Comparison of ENCODE assay signal across 16 mouse cellular contexts in the genomic region with DNA sequence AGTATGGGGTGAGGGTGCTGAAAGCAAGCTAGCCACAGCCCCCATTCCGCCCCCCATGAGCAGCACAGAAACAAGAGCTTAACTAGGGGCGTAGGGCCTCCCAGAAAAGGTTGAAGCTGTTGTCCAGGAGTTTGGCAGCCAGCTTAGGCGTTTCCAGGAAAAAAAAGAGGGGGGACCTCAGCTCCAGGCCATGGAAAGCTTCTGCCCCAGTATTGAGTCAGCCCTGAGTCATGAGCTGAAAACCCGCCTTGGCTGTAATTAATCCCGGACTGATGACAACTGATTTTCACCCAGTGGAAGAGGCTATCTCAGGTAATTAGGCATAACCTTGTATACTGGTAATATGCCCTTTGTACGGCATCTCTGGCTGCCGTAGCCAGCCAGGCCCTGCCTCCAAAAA.
DNase-seq lines count a peak whose midpoint lies in the region; ATAC-seq and TF ChIP-seq lines count a peak whose summit lies in the region.
"Had no signal": no experiment of that assay in that cellular context is flagged by ENCODE, and none has a peak within 500 bp of the region (broad histone marks: within the 10 kb centered on the region; RNA-seq: fewer than 3 reads in every experiment).

No protein-coding gene starts in this region.

- peaks cover 50% of the 10 kb centered on the region for H3K4me1 ChIP-seq in hindbrain, embryonic 10.5 days (replicated peaks)
- H3K4me1 ChIP-seq in hindbrain, embryonic 16.5 days (ENCODE audit: control insufficient read depth, insufficient read depth, low read depth, low read length): no peaks in the 10 kb centered on the region

- no peak overlapping the region for H3K4me2 ChIP-seq in hindbrain, embryonic 16.5 days (ENCODE audit: low read length)
- peak overlapping the region; percentile 82 for H3K4me2 ChIP-seq in myocyte (ENCODE audit: low read depth)
- H3K4me2 ChIP-seq: heart, embryonic 15.5 days; limb, embryonic 13.5 days; neural tube, embryonic 13.5 days had no signal

- H3K36me3 ChIP-seq in hindbrain, embryonic 10.5 days: no peaks in the 10 kb centered on the region
- H3K36me3 ChIP-seq in hindbrain, embryonic 16.5 days (ENCODE audit: control insufficient read depth, insufficient read depth, low read length): no peaks in the 10 kb centered on the region
- H3K36me3 ChIP-seq in myocyte (ENCODE audit: control insufficient read depth, insufficient read depth): no peaks in the 10 kb centered on the region
- H3K36me3 ChIP-seq: heart, embryonic 15.5 days; limb, embryonic 13.5 days; neural tube, embryonic 13.5 days had no signal

- H3K79me2 ChIP-seq in myocyte (ENCODE audit: control insufficient read depth, insufficient read depth): no peaks in the 10 kb centered on the region

- no peaks in the 10 kb centered on the region for H3K9me3 ChIP-seq in hindbrain, embryonic 10.5 days
- H3K9me3 ChIP-seq in hindbrain, embryonic 16.5 days (ENCODE audit: control insufficient read depth, low read length): no peaks in the 10 kb centered on the region
- H3K9me3 ChIP-seq: heart, embryonic 15.5 days; limb, embryonic 13.5 days; neural tube, embryonic 13.5 days had no signal

- peak overlapping the region; percentile 68; the same call in 1 of the 2 replicates for H3K27ac ChIP-seq in hindbrain, embryonic 10.5 days
- H3K27ac ChIP-seq in hindbrain, embryonic 16.5 days (ENCODE audit: low read depth, low read length): no peak overlapping the region
- H3K27ac ChIP-seq: heart, embryonic 15.5 days; limb, embryonic 13.5 days; neural tube, embryonic 13.5 days had no signal

- H3K27me3 ChIP-seq in hindbrain, embryonic 10.5 days (ENCODE audit: insufficient read depth, poor library complexity, severe bottlenecking): peaks cover under 1% of the 10 kb centered on the region; the same call in 1 of the 2 replicates
- no peaks in the 10 kb centered on the region for H3K27me3 ChIP-seq in hindbrain, embryonic 16.5 days (replicated peaks; ENCODE audit: control insufficient read depth, insufficient read depth, low read length)
- H3K27me3 ChIP-seq in myocyte (ENCODE audit: control insufficient read depth, insufficient read depth, insufficient read length): no peaks in the 10 kb centered on the region
- H3K27me3 ChIP-seq: neural tube, embryonic 13.5 days had no signal

- H3K9ac ChIP-seq in hindbrain, embryonic 16.5 days (ENCODE audit: low read depth, low read length): no peak overlapping the region
- H3K9ac ChIP-seq: heart, embryonic 15.5 days; limb, embryonic 13.5 days; neural tube, embryonic 13.5 days had no signal

- no peak for DNase-seq in hindbrain, embryonic 10.5 days (ENCODE audit: low spot score)
- peak; percentile 74 for DNase-seq in Muller cell, postnatal 12 days (ENCODE audit: inconsistent ontology term)
- DNase-seq in adrenal gland, adult 8-10 months: peak; percentile 72
- no peak for DNase-seq in embryo, embryonic 11 days
- no peak for DNase-seq in spleen, postnatal 10 days (ENCODE audit: low spot score in 2 of 2)
- DNase-seq: cerebellum, adult 9-11 months; kidney, postnatal 14 days; layer of hippocampus, postnatal 36 days; lung, adult 2 months had no signal

- no peak for ATAC-seq in hindbrain, embryonic 16.5 days
- ATAC-seq in frontal cortex, adult (ENCODE audit: low TSS enrichment): no peak
- ATAC-seq: forebrain, embryonic 16.5 days had no signal

- WGBS in hindbrain, embryonic 10.5 days: 78% methylated on average over 7 of the region's 7 CpGs
- 74% methylated on average over 7 of the region's 7 CpGs for WGBS in hindbrain, embryonic 16.5 days

- no peak overlapping the region for H3K4me3 ChIP-seq in hindbrain, embryonic 10.5 days
- no peak overlapping the region for H3K4me3 ChIP-seq in hindbrain, embryonic 16.5 days (ENCODE audit: low read length)
- H3K4me3 ChIP-seq in myocyte: no peak overlapping the region
- H3K4me3 ChIP-seq: heart, embryonic 15.5 days; limb, embryonic 13.5 days; neural tube, embryonic 13.5 days had no signal

- no peak overlapping the region for H3ac ChIP-seq in myocyte (ENCODE audit: control insufficient read depth, insufficient read length)

- TF ChIP-seq POLR2A in myocyte (IDR thresholded peaks at IDR 0.05; ENCODE audit: insufficient read length, low read depth): no peak

TF ChIP-seq in myocyte, 11 proteins besides CTCF, POLR2A, EP300 and RAD21:
- no peak for TF ChIP-seq TCF12 (IDR thresholded peaks at IDR 0.05; ENCODE audit: insufficient read depth, poor library complexity, severe bottlenecking)
TF ChIP-seq in myocyte: peak in this region for 0.

Comparison
In these comparisons a context has a peak if more than half of its experiments do, and no peak if none do; other contexts are left out.
1. DNase-seq: peak in Muller cell, postnatal 12 days (single experiment) and adrenal gland, adult 8-10 months (single experiment); none in hindbrain, embryonic 10.5 days (single experiment), embryo, embryonic 11 days (single experiment) and spleen, postnatal 10 days (0 of 2).